Mouse (Mus musculus): ENCODE measurements at regions not wholly inside any gene's neighbourhood (a gene's known extent, or its start where the extent isn't known, plus 50 kb on each side); places are given as distances from the start of the nearest gene placed in this dataset.

DNA sequence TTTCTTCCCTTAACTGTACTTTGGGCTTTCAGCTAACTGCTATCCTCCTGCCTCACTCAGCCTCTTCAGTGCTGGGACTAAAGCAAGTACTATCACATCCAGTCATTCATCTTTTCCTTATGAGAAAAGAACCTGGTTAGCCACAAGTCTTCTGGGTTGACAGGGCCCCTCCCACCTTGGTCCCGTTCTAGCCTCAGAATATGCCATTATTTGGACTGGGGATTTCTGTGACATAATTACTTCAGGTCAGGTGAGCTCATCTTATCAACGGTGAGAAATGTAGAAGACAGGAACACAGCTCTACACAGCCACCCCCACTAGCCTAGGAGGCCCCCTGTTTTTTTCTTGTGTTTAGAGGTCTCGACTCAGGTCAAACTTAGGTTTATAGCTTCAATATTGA lies 1172.4 kb upstream of the A1bg start:
- no peaks in the 10 kb centered on the region for H3K36me3 ChIP-seq (ENCODE audit: inconsistent target)
- no peak overlapping the region for H3K27ac ChIP-seq
- WGBS (ENCODE audit: missing documents): 93% methylated on average over 3 of the region's 3 CpGs
- peaks cover 10% of the 10 kb centered on the region for H3K79me2 ChIP-seq (ENCODE audit: inconsistent target)
- no peak overlapping the region for H3K4me3 ChIP-seq (ENCODE audit: inconsistent target)

DNA sequence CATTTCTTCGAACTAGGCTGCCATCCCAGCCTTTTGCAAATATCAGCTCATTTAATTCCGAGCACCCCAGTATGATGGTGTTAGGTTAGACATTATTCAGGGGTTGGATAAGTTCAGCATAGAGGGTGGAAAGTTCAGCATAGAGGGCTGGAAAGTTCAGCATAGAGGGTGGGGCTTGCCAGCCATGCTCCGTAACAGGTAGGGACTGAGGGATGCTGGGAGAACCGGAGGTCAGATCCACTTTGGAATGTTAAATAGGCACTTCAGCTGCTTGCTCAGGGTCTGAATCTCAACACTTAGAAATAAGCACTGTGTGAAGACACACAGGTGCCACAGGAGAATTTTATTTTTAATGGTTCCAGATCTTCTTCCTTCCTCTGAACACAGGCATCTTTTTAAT lies 1170.9 kb upstream of the A1bg start:
- peaks cover 6% of the 10 kb centered on the region for H3K79me2 ChIP-seq (ENCODE audit: inconsistent target)
- no peak overlapping the region for H3K27ac ChIP-seq
- no peak overlapping the region for H3K4me3 ChIP-seq (ENCODE audit: inconsistent target)
- no peaks in the 10 kb centered on the region for H3K36me3 ChIP-seq (ENCODE audit: inconsistent target)
- 98% methylated on average over 4 of the region's 4 CpGs for WGBS (ENCODE audit: missing documents)

DNA sequence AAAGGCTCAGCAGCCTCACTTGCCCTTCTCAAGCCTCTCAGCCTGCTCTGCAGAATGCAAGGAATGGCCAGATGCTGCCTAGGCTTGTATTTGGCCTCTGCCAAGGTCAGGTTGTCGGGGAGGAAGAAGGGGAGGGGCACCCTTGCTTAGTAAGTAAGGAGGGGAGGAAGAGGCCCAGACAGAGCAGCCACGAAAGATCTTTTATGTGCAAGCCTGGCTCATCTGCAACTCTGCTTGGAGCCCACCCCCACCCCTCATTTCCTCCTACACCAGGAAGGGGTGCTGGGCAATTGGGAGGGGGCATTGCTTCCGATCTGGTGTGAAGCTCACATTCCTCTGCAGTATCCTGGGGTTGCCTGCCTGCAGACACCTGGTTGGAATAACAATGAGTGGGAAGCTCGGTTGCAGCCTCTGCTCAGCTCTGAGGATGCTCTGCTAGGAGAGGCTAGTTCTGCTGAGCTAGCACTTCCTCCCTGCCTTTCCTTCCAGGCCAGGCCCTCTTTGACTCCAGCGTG lies 1169.9 kb upstream of the A1bg start:
- 59% methylated on average over 5 of the region's 5 CpGs for WGBS (ENCODE audit: missing documents)
- Histone ChIP-seq H3K79me2 (ENCODE audit: inconsistent target) (peaks cover 9% of the 10 kb centered on the region; the same call in 1 of the 2 replicates), H3K4me3 (ENCODE audit: inconsistent target) (no peak overlapping the region), H3K27ac (no peak overlapping the region), H3K36me3 (ENCODE audit: inconsistent target) (no peaks in the 10 kb centered on the region)

DNA sequence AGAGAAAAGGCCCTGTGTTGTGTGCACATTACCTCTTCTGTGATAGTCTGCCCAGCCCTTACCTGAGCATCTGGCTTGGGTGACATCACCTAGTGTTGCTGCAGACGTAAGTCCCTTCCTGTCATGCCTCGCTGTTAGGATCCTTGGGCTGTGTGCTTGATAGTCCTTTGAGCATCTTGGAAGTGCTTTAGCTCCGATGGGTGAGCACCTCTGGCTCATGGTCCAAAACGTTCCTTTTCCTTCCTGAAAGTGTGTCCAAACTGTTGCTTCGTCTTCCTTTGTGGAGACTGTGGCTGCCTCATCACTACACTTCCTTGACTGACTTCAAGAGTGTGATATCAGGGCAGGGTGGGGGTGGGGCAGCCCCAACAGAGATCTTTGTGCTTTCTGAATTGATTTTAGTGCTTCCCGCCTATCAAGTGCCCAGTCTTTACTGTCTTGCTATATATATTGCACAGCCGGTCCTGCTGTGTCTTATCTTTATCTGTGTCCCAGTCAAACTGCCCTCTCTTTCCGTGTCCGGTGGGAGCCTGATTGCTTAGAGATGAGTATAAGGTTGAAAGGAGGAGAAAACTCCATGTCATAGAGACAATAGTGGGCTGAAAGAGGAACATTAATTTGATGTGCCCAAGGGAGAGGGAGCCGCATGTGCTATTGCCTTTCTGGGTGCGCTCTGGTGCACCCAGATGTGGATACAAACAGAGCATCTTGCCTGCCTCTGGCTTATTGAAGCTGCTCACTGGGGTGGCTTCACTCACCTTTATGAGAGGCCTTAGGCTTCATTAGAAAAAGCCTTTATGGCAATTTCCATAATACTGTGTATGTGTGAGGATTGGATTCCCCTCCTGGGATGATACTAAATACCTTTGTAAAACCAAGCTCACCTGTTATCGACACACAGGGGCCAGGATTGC lies 1169.2 kb upstream of the A1bg start:
- Histone ChIP-seq H3K4me3 (ENCODE audit: inconsistent target) (no peak overlapping the region), H3K27ac (no peak overlapping the region), H3K79me2 (ENCODE audit: inconsistent target) (peaks cover 12% of the 10 kb centered on the region; the same call in 1 of the 2 replicates), H3K36me3 (ENCODE audit: inconsistent target) (no peaks in the 10 kb centered on the region)
- 91% methylated on average over 12 of the region's 12 CpGs for WGBS (ENCODE audit: missing documents)

DNA sequence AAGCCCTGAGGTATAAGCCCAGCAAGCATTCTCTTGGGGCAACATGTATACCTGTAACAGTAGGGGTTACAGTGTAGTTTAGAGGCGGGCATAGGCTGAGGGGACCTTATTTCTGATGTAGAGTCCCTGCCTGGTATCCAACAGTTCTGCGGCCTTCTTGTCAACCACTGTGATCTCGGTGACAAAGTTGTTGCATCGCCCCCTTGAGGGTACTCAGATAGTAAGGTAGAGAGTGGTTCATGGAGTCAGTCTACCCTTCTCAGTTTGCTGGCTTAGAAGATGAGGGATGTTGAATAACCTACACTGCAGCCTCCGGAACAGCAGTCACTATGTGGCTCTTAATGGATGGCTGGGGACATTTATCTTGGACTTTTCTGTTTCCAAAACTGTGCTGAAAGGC lies 1168.3 kb upstream of the A1bg start:
- Histone ChIP-seq H3K27ac (no peak overlapping the region), H3K4me3 (ENCODE audit: inconsistent target) (no peak overlapping the region), H3K79me2 (ENCODE audit: inconsistent target) (peaks cover 12% of the 10 kb centered on the region; the same call in 1 of the 2 replicates), H3K36me3 (ENCODE audit: inconsistent target) (no peaks in the 10 kb centered on the region)
- WGBS (ENCODE audit: missing documents): 95% methylated on average over 5 of the region's 5 CpGs

DNA sequence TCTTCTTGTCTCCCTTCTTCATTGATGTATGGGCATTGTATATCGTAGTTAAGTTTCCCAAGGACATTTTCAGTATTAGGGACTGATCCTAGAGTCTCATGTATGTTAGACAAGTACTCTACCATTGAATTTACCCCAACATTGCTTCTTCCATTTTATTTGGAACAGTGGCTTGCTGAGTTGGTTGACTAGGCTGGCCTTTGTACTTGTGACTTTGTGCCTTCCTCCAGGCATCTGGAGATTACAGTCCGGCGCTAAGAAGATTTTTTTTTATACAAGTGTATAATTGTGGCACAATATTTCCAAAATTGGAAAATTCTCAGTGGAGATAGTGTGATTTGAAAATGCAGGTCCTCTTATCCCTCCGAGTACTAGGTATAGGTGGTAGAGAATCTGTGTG lies 1165.5 kb upstream of the A1bg start:
- Histone ChIP-seq H3K79me2 (ENCODE audit: inconsistent target) (peaks cover 9% of the 10 kb centered on the region; the same call in 1 of the 2 replicates), H3K36me3 (ENCODE audit: inconsistent target) (no peaks in the 10 kb centered on the region), H3K27ac (no peak overlapping the region), H3K4me3 (ENCODE audit: inconsistent target) (no peak overlapping the region)
- 91% methylated on average over 4 of the region's 4 CpGs for WGBS (ENCODE audit: missing documents)

DNA sequence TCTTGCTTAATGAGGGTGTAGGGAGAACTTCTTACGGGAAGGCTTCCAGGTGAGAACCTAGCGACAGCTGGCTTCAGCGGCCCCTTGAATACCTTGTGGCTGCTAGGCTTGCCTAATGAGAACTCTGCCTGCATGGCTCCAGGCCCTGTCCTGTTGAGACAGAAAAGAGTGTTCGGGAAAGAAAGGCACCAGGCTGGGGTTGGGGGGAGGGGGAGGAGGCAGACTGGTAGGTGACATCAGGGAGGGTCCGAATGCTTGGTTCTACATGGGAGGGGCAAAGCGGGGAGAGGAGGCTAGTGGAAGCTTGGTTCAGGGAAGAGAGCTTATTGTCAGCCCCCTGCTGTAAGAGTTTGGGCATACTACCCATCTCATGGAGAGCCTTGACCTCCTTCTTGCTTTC lies 1164.9 kb upstream of the A1bg start:
- H3K4me3 ChIP-seq (ENCODE audit: inconsistent target): no peak overlapping the region
- WGBS (ENCODE audit: missing documents): 98% methylated on average over 6 of the region's 6 CpGs

DNA sequence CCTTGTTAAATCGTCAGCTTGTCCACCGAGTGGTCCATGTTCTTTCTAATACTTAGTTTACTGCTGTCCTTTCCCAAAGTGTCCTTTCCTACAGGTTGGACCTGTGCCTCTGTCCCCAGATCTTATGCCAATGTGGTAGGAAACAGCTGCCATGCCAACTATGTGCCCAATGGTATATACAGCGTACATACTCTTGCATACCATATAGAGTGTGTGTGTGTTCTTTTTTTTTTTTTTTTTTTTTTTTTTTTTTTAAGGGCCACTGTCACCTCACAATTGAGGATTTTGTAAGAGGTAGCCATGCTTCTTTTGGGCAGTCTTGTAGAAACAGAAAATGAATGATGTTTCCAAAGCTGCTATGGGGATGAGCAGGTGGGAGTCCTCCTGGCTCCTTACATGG lies 1163.2 kb upstream of the A1bg start:
- Histone ChIP-seq H3K27ac (no peak overlapping the region), H3K79me2 (ENCODE audit: inconsistent target) (peaks cover 16% of the 10 kb centered on the region), H3K36me3 (ENCODE audit: inconsistent target) (no peaks in the 10 kb centered on the region), H3K4me3 (ENCODE audit: inconsistent target) (no peak overlapping the region)
- 98% methylated on average over 3 of the region's 3 CpGs for WGBS (ENCODE audit: missing documents)

More for the DNA sequence above, 1164.9 kb upstream of the A1bg start:
- Histone ChIP-seq H3K36me3 (ENCODE audit: inconsistent target) (no peaks in the 10 kb centered on the region), H3K27ac (no peak overlapping the region), H3K79me2 (ENCODE audit: inconsistent target) (peaks cover 9% of the 10 kb centered on the region; the same call in 1 of the 2 replicates)

DNA sequence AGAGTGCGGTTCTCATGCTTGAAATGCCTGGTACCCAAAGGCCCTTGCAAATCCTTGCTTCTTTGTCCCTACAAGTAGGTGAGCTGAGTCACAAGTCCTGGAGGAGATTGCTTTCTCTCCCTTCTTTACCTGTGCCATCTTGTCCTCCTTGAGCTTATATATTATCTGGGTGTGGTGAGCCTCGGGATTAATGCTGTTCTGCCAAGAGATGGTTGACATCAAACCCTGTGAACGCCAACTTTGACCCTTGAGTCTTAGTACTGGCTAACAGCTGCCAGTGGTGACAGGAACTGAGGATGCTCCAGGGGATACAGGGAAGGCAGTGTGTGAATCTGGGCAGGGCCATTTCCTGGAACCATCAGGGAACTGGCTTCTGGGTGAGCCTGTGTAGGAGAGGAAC lies 1160.5 kb upstream of the A1bg start:
- 98% methylated on average over 3 of the region's 3 CpGs for WGBS (ENCODE audit: missing documents)
- Histone ChIP-seq H3K36me3 (ENCODE audit: inconsistent target) (no peaks in the 10 kb centered on the region), H3K27ac (no peak overlapping the region), H3K4me3 (ENCODE audit: inconsistent target) (no peak overlapping the region), H3K79me2 (ENCODE audit: inconsistent target) (peaks cover 26% of the 10 kb centered on the region)

DNA sequence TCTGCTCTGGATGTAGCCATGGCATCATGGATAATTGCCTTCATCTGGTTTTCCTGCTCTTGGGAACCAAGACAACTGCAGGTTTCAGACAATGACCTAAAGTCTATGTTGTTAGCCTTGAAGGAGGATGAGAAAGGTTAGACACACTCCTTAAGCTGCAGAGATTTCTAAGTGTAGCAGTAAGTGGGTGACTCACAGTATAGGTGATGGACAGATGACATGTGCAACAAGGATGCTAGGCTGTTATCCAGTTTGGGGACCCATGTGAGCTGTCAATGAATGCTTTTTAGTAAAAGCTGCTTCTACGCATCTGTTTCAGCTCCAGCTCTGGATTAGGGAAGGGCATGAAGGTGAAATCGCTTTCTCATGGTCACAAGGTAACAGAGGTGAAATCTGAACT lies 1159.7 kb upstream of the A1bg start:
- WGBS (ENCODE audit: missing documents): 100% methylated on average over 2 of the region's 2 CpGs
- Histone ChIP-seq H3K79me2 (ENCODE audit: inconsistent target) (peaks cover 18% of the 10 kb centered on the region), H3K27ac (no peak overlapping the region), H3K36me3 (ENCODE audit: inconsistent target) (no peaks in the 10 kb centered on the region), H3K4me3 (ENCODE audit: inconsistent target) (no peak overlapping the region)

DNA sequence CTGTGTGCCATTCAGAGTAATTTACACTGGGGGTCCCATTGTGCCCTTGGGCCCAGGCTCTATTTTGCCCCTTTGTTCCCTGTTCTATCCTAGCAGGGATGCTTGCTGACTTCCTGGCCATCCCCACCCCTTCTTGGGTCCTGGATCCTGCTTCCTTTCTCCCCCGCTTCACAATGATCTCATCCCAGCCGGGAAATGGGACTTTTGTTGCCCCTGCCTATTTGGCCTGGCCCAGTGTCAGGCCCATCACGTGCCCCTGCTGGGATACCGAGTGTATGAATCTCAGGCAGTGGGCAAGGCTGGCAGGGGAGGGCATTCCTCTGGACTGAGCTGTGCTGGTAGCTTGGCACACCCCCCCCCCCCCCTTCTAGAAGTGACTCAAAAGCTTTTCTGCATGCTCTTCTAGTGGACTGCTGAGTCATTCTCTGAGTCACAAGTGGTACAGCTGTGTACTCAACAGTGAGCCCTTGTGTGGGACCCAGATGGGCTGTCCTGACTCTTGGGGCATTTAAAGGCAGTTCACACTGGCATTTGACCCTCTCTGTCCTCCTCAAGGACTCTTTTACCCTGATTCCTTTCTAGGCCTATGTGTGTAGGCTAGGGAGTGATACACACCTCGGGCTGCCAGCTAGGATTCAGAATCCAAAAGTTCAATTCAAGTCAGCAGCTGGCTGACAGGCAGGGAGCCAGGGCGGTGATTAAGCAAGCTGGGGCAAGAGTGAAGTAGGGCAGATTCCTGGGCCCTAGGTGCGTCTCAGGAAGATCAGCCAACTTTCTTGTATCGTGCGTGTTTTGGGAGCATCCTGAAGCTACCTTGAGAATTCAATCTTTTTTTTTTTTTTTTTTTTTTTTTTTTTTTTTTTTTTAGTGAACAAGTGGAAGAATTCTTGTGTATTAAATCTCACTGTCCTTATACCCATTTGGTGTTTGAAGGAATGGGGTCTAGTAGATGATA lies 1156.6 kb upstream of the A1bg start:
- no peak overlapping the region for H3K4me3 ChIP-seq (ENCODE audit: inconsistent target)
- WGBS (ENCODE audit: missing documents): 59% methylated on average over 9 of the region's 9 CpGs
- no peaks in the 10 kb centered on the region for H3K36me3 ChIP-seq (ENCODE audit: inconsistent target)

DNA sequence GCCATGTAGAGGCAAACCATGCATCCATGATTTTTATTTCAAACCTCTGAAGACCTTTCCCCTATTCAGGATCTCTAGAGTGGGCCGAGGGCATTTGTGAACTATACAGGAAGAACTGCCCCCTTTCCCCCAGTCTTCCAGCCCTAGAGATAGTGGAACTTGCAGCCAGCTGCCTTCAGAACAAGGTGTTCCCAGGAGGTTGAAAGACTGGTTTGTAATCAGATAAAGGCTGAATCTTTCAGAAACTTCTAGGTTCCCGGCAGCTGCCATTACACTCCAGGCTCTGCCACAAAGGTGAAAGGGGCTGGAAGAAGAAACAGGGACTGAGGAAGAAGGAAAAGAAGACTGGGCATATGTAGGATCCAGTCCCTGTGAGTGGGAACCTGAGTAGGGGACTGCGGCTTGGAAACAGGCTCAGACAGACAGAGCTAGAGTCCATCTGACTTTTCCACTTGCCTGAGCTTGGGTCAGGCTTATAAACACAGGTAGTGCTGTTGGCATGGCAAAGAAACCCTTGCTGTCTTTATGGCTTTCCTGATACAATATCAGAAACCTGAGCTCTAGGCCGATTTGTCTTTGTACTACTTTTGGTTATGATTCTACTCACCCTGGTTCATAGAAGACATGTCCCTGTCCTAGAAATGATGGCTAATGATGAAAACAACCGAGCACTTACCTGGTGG lies 1153.9 kb upstream of the A1bg start:
- no peak overlapping the region for H3K4me3 ChIP-seq (ENCODE audit: inconsistent target)
- peaks cover 15% of the 10 kb centered on the region for H3K79me2 ChIP-seq (ENCODE audit: inconsistent target)
- no peak overlapping the region for H3K27ac ChIP-seq
- WGBS (ENCODE audit: missing documents): 96% methylated on average over 5 of the region's 5 CpGs
- no peaks in the 10 kb centered on the region for H3K36me3 ChIP-seq (ENCODE audit: inconsistent target)

More for the DNA sequence above, 1156.6 kb upstream of the A1bg start:
- Histone ChIP-seq H3K27ac (peak overlapping the region; percentile 50), H3K79me2 (ENCODE audit: inconsistent target) (peaks cover 17% of the 10 kb centered on the region)

DNA sequence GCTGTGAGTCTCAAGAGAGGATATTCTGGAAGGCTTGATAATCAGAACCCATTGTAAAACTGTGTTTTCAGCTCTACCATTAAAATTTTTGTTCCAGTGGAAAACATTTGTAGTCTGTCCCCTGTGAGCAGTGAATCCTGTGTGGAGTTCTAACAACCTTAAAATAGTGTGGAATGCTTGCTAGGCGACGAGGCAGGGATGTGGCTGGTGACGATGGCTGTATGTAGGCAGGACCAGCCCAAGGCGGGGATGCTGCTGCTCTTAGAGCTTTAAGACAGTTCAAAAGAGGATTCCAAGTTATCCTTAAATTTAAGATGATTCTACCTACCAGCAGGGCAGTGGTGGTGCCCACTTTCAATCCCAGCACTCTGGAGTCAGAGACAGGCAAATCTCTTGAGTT lies 1151.9 kb upstream of the A1bg start:
- Histone ChIP-seq H3K4me3 (ENCODE audit: inconsistent target) (no peak overlapping the region), H3K79me2 (ENCODE audit: inconsistent target) (no peaks in the 10 kb centered on the region), H3K36me3 (ENCODE audit: inconsistent target) (no peaks in the 10 kb centered on the region), H3K27ac (no peak overlapping the region)
- 96% methylated on average over 4 of the region's 4 CpGs for WGBS (ENCODE audit: missing documents)

DNA sequence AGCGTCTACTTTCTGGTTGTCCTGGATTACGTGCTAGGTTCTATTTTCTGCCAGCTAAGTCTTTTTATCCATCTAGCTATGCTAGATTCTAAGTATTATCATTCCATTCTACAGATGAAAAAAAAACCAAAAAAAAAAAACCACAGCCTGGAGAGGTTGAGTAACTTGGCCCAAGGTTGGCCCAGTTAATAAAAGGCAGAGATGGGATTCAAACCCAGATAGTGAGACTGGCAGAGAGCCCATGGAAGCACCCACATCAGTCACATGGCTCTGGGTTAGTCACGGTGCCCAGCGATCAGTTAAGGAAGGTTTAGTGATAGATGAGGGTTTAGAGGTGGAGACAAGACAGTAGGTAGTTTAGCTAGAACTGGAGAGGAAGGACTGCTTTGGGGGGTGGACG lies 1150.8 kb upstream of the A1bg start:
- no peak overlapping the region for H3K4me3 ChIP-seq (ENCODE audit: inconsistent target)

More for the DNA sequence above, 1150.8 kb upstream of the A1bg start:
- Histone ChIP-seq H3K27ac (no peak overlapping the region), H3K36me3 (ENCODE audit: inconsistent target) (no peaks in the 10 kb centered on the region), H3K79me2 (ENCODE audit: inconsistent target) (no peaks in the 10 kb centered on the region)
- 98% methylated on average over 5 of the region's 5 CpGs for WGBS (ENCODE audit: missing documents)

All from macrophage (primary cell).